Comparison of ENCODE assay signal across 13 mouse cellular contexts in the genomic region with DNA sequence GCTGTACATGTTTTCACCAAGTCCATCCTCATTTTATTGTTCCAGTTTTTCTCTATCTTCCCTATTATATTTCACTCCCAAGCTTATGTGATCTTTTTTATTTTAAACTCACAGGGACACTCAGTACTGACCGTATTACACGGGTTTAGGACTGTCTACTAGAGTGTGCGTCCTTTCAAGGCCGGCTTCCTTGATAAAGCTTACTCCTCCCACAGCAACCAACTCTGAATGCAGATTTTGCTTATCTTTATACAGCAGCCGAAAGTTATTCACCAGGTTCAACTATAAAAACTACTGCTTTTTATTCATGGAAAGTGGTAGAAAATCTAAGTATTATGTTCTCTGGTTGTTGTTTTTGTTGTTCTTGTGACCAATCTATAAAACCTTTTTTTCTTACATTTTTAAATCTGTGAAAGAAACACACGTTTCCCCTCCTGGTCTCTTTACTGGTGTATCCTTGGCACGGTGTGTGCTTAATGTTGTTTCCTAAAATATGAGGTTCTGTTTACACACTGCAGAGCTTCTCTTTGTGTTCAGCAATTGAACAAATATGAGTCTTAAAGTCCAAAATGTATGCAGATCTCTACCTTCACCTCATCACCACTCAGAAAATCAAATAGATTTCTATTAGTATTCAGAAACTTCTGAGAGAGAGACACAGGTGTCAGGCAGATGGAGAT.
"Had no signal": no experiment of that assay in that cellular context is flagged by ENCODE, and none has a peak within 500 bp of the region (broad histone marks: within the 10 kb centered on the region; RNA-seq: fewer than 3 reads in every experiment).

No protein-coding gene starts in this region.

- H3K9ac ChIP-seq: limb, embryonic 12.5 days; lung, embryonic 15.5 days; midbrain, embryonic 12.5 days; neural tube, embryonic 13.5 days had no signal

- H3K4me3 ChIP-seq: limb, embryonic 12.5 days; lung, embryonic 15.5 days; midbrain, embryonic 12.5 days; neural tube, embryonic 13.5 days had no signal

- DNase-seq: kidney, adult 11 months; kidney, adult 9 months; kidney, postnatal 36 days; layer of hippocampus, adult 9-11 months; lung, postnatal 14 days; right cerebral cortex, postnatal 14 days; thymus, adult 18-20 months; thymus, postnatal 25 days had no signal

- H3K36me3 ChIP-seq: limb, embryonic 12.5 days; lung, embryonic 15.5 days; midbrain, embryonic 12.5 days; neural tube, embryonic 13.5 days had no signal

- H3K27ac ChIP-seq: kidney, postnatal 0 days; limb, embryonic 12.5 days; lung, embryonic 15.5 days; midbrain, embryonic 12.5 days; neural tube, embryonic 13.5 days had no signal

- H3K27me3 ChIP-seq: limb, embryonic 12.5 days; lung, embryonic 15.5 days; midbrain, embryonic 12.5 days; neural tube, embryonic 13.5 days had no signal

- H3K4me2 ChIP-seq: limb, embryonic 12.5 days; lung, embryonic 15.5 days; midbrain, embryonic 12.5 days; neural tube, embryonic 13.5 days had no signal

- H3K9me3 ChIP-seq: limb, embryonic 12.5 days; lung, embryonic 15.5 days; midbrain, embryonic 12.5 days; neural tube, embryonic 13.5 days had no signal

- H3K4me1 ChIP-seq: limb, embryonic 12.5 days; lung, embryonic 15.5 days; midbrain, embryonic 12.5 days; neural tube, embryonic 13.5 days had no signal
